Mouse (Mus musculus): Measurements from ENCODE around the gene Zfp994.
A peak's percentile ranks its signal among the peaks of the same experiment; 100 is the strongest.
"Not testable (repeated sequence)": the region's sequence is repeated elsewhere in the genome, so short reads cannot be mapped to it uniquely, and the experiment has no call there.

Gene Zfp994

DNA sequence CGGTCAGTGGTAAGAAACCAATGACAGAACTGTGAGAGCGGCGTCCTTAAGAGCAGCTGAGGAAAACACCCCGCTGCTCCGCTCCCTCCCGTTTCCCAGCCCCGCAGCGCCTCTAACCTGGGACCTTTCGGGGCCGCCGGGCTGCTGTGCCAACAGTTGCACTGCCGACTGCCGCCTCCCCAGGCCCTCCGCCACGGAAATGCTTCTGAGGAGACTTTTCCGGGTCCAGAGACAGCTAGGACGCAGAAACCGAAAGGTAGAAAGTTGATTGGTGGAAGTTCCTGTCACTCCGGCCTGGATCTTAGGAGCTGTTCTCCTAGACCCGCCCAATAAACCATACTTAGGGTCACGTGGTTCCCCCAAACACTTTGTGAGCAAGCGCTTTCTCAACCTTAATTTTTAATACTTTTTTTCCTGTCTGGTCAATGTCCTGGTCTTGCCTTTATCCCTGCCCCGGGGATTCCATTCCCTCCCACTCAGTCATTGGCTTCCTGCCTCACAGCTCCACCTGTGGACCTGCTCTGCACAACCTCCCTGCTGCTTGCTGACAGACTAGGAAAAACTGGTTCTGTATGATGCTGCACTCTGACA is at the start of gene Zfp994:
Gene Zfp994, minus strand, starts transcription at position 195 of the 591 bp plus-strand sequence.
- peak; percentile 71 for DNase-seq (ENCODE audit: low read depth, low spot score)

DNA sequence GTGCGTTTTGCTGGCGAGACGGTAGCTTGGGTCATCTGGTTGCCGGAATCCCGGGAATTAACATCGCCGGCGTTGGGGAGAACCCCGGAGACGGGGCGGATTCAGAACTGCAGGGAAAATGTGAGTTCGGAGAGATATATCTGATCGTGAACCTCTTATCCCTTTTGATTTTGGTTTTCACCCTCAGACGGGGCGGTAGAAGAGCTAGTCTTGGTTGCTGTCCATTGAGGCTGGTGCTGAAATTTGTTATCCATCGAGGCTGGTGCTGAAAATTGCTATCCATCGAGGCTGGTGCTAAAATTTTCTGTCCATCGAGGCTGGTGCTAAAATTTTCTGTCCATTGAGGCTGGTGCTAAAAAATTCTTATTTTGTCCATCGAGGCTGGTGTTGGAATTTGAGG is 5.3 kb upstream of the Zfp994 start:
- not testable (repeated sequence) for DNase-seq (ENCODE audit: low read depth, low spot score)

- not testable (repeated sequence) for DNase-seq (ENCODE audit: low read depth, low spot score)
These were observed 401 bp downstream of the Zfp994 start for GRCm38 (mm10) chr17:22225015-22225414.

- peak; percentile 39 for DNase-seq (ENCODE audit: low read depth, low spot score)
These were observed 59.6 kb downstream of the Zfp994 start, which contains the start of gene Zfp947 for GRCm38 (mm10) chr17:22165722-22166294. TSS of gene Zfp947 (minus strand) at chr17:22166190.

GRCm38 (mm10) chr17:22165304-22165703 is 60.1 kb downstream of the Zfp994 start:
- DNase-seq (ENCODE audit: low read depth, low spot score): not testable (repeated sequence)

- DNase-seq (ENCODE audit: low read depth, low spot score): not testable (repeated sequence)
These were observed 71.5 kb downstream of the Zfp994 start for GRCm38 (mm10) chr17:22153951-22154350.

All from WW6 (cell line).